In genomic region chr14:34279726-34280125, GRCm38 (mm10) we compare ENCODE assay signal across 26 mouse cellular contexts. TPM values are rescaled to one million over a fixed set of nuclear protein-coding genes. Genes with fewer than 3 reads are reported as not detected.
A peak's percentile ranks its signal among the peaks of the same experiment; 100 is the strongest.
DNase-seq lines count a peak whose midpoint lies in the region; ATAC-seq and TF ChIP-seq lines count a peak whose summit lies in the region.
"Had no signal": no experiment of that assay in that cellular context is flagged by ENCODE, and none has a peak within 500 bp of the region (broad histone marks: within the 10 kb centered on the region; RNA-seq: fewer than 3 reads in every experiment).

No protein-coding gene starts in this region.

- no peaks in the 10 kb centered on the region for H3K27me3 ChIP-seq in liver, adult 2 months (ENCODE audit: control insufficient read depth, insufficient read depth, low read length)
- no peaks in the 10 kb centered on the region for H3K27me3 ChIP-seq in liver, embryonic 12.5 days (replicated peaks)
- H3K27me3 ChIP-seq in hindbrain, embryonic 16.5 days (replicated peaks; ENCODE audit: control insufficient read depth, insufficient read depth, low read length), result no peaks in the 10 kb centered on the region
- H3K27me3 ChIP-seq: embryonic facial prominence, embryonic 13.5 days; forebrain, embryonic 12.5 days; forebrain, embryonic 15.5 days; heart, embryonic 12.5 days; heart, embryonic 15.5 days had no signal

- 63% methylated on average over 4 of the region's 4 CpGs for WGBS in liver, adult 2 months
- 85% methylated on average over 4 of the region's 4 CpGs for WGBS in liver, embryonic 12.5 days (ENCODE audit: insufficient replicate concordance)
- 70% methylated on average over 4 of the region's 4 CpGs for WGBS in hindbrain, embryonic 16.5 days

- no peak for ATAC-seq in liver, embryonic 12.5 days
- no peak for ATAC-seq in hindbrain, embryonic 16.5 days
- ATAC-seq: activated CD4-positive, CD25-positive, alpha-beta regulatory T cell, adult 4 months; CD4-positive, CD25-positive, alpha-beta regulatory T cell, adult 4 months; forebrain, embryonic 15.5 days; intestine, postnatal 0 days had no signal

- H3K4me3 ChIP-seq in liver, adult 2 months (ENCODE audit: insufficient read depth, low read depth, low read length), result no peak overlapping the region
- no peak overlapping the region for H3K4me3 ChIP-seq in liver, embryonic 12.5 days
- H3K4me3 ChIP-seq in hindbrain, embryonic 16.5 days (ENCODE audit: low read length), result no peak overlapping the region
- H3K4me3 ChIP-seq: embryonic facial prominence, embryonic 10.5 days; embryonic facial prominence, embryonic 13.5 days; erythroblast, embryonic 14.5 days; forebrain, embryonic 12.5 days; forebrain, embryonic 15.5 days; heart, embryonic 12.5 days; heart, embryonic 15.5 days; hindbrain, embryonic 10.5 days had no signal

- no peaks in the 10 kb centered on the region for H3K9me3 ChIP-seq in liver, embryonic 12.5 days (replicated peaks)
- H3K9me3 ChIP-seq in hindbrain, embryonic 16.5 days (ENCODE audit: control insufficient read depth, low read length), result no peaks in the 10 kb centered on the region
- H3K9me3 ChIP-seq: embryonic facial prominence, embryonic 10.5 days; embryonic facial prominence, embryonic 13.5 days; forebrain, embryonic 12.5 days; forebrain, embryonic 15.5 days; heart, embryonic 12.5 days; heart, embryonic 15.5 days; hindbrain, embryonic 10.5 days had no signal

- no peak overlapping the region for H3K4me2 ChIP-seq in liver, embryonic 12.5 days
- H3K4me2 ChIP-seq in hindbrain, embryonic 16.5 days (ENCODE audit: low read length), result no peak overlapping the region
- H3K4me2 ChIP-seq: embryonic facial prominence, embryonic 13.5 days; forebrain, embryonic 12.5 days; forebrain, embryonic 15.5 days; heart, embryonic 12.5 days; heart, embryonic 15.5 days; hindbrain, embryonic 14.5 days had no signal

- peaks cover 4% of the 10 kb centered on the region for H3K4me1 ChIP-seq in liver, adult 2 months (ENCODE audit: control insufficient read depth, insufficient read depth, low read length)
- no peaks in the 10 kb centered on the region for H3K4me1 ChIP-seq in liver, embryonic 12.5 days
- H3K4me1 ChIP-seq in hindbrain, embryonic 16.5 days (ENCODE audit: control insufficient read depth, insufficient read depth, low read depth, low read length), result no peaks in the 10 kb centered on the region
- H3K4me1 ChIP-seq: embryonic facial prominence, embryonic 10.5 days; embryonic facial prominence, embryonic 13.5 days; forebrain, embryonic 12.5 days; forebrain, embryonic 15.5 days; heart, embryonic 12.5 days; heart, embryonic 15.5 days; hindbrain, embryonic 10.5 days had no signal

- H3K36me3 ChIP-seq in liver, adult 2 months (ENCODE audit: control insufficient read depth, insufficient read depth, low read length), result no peaks in the 10 kb centered on the region
- H3K36me3 ChIP-seq in liver, embryonic 12.5 days, result no peaks in the 10 kb centered on the region
- no peaks in the 10 kb centered on the region for H3K36me3 ChIP-seq in hindbrain, embryonic 16.5 days (ENCODE audit: control insufficient read depth, insufficient read depth, low read length)
- H3K36me3 ChIP-seq: embryonic facial prominence, embryonic 10.5 days; embryonic facial prominence, embryonic 13.5 days; forebrain, embryonic 12.5 days; forebrain, embryonic 15.5 days; heart, embryonic 12.5 days; heart, embryonic 15.5 days; hindbrain, embryonic 10.5 days had no signal

- H3K9ac ChIP-seq in liver, adult 2 months (ENCODE audit: low read depth, low read length), result no peak overlapping the region
- no peak overlapping the region for H3K9ac ChIP-seq in liver, embryonic 12.5 days
- no peak overlapping the region for H3K9ac ChIP-seq in hindbrain, embryonic 16.5 days (ENCODE audit: low read depth, low read length)
- H3K9ac ChIP-seq: embryonic facial prominence, embryonic 13.5 days; forebrain, embryonic 12.5 days; forebrain, embryonic 15.5 days; heart, embryonic 12.5 days; heart, embryonic 15.5 days; hindbrain, embryonic 14.5 days had no signal

- DNase-seq in cerebellum, postnatal 14 days, result peak; percentile 15 to 17
- DNase-seq in cerebellum, adult 11-12 months, result no peak
- peak; percentile 55 for DNase-seq in liver, adult 2 months (ENCODE audit: extremely low read depth, low read depth, low spot score)
- peak; percentile 28 for DNase-seq in adipocyte (ENCODE audit: low spot score)
- DNase-seq: adrenal gland, postnatal 10 days; adrenal gland, postnatal 36 days; cerebellum, postnatal 25 days; embryo, embryonic 11 days; gastrocnemius, postnatal 25 days; heart, adult 18-20 months; heart, postnatal 10 days; heart, postnatal 36 days had no signal

- H3K79me2 ChIP-seq in liver, adult 2 months (ENCODE audit: control insufficient read depth, insufficient read depth, low read length), result peaks cover 17% of the 10 kb centered on the region; the same call in 1 of the 2 replicates

- TF ChIP-seq CTCF in liver, adult 2 months (IDR thresholded peaks at IDR 0.05; ENCODE audit: low read depth, low read length), result no peak

- TF ChIP-seq POLR2A in liver, adult 2 months (IDR thresholded peaks at IDR 0.05; ENCODE audit: extremely low read depth, insufficient read depth, low read length), result no peak

- H3K27ac ChIP-seq in liver, adult 2 months (replicated peaks; ENCODE audit: insufficient read depth, low read depth, low read length), result no peak overlapping the region
- no peak overlapping the region for H3K27ac ChIP-seq in liver, embryonic 12.5 days
- H3K27ac ChIP-seq in hindbrain, embryonic 16.5 days (ENCODE audit: low read depth, low read length), result no peak overlapping the region
- H3K27ac ChIP-seq: embryonic facial prominence, embryonic 10.5 days; embryonic facial prominence, embryonic 13.5 days; forebrain, embryonic 12.5 days; forebrain, embryonic 15.5 days; heart, embryonic 15.5 days; hindbrain, embryonic 10.5 days; hindbrain, embryonic 14.5 days had no signal

RNA-seq across cellular contexts. Expression of gene Shld2, which starts 30.6 kb away (rescaled TPM):
- 25.4 and 36.4 TPM in 2 replicates for total RNA-seq in liver, adult 2 months (2014; rRNA removed)
- polyA plus RNA-seq in liver, adult 2 months (2012; rRNA removed), result 9.2 and 12.2 TPM in 2 replicates
- polyA plus RNA-seq in liver, embryonic 12.5 days (2016; fragmentation: Nextera tagmentation; extraction: Ambion mirVana), result 8.2 and 9.7 TPM in 2 replicates
- polyA plus RNA-seq in hindbrain, embryonic 16.5 days (2015; fragmentation: Nextera tagmentation; extraction: Ambion mirVana), result 5.4 and 5.8 TPM in 2 replicates

RNA-seq across cellular contexts. Expression of gene Glud1, which starts 30.8 kb away (rescaled TPM):
- total RNA-seq in liver, adult 2 months (2014; rRNA removed), result 691 and 755 TPM in 2 replicates
- 633 and 710 TPM in 2 replicates for polyA plus RNA-seq in liver, adult 2 months (2012; rRNA removed)
- polyA plus RNA-seq in liver, embryonic 12.5 days (2016; fragmentation: Nextera tagmentation; extraction: Ambion mirVana), result 137 and 145 TPM in 2 replicates
- 112 and 115 TPM in 2 replicates for polyA plus RNA-seq in hindbrain, embryonic 16.5 days (2015; fragmentation: Nextera tagmentation; extraction: Ambion mirVana)
